Mouse (Mus musculus) thymus, postnatal 14 days (tissue): ENCODE measurements around the gene Hist2h2aa1.
"Not testable (repeated sequence)": the region's sequence is repeated elsewhere in the genome, so short reads cannot be mapped to it uniquely, and the experiment has no call there.

Experiments used
- DNase-seq: peaks from one replicate; pipeline ENCODE4 v3.0.0; 2021

Hist2h2aa1 gene

DNA sequence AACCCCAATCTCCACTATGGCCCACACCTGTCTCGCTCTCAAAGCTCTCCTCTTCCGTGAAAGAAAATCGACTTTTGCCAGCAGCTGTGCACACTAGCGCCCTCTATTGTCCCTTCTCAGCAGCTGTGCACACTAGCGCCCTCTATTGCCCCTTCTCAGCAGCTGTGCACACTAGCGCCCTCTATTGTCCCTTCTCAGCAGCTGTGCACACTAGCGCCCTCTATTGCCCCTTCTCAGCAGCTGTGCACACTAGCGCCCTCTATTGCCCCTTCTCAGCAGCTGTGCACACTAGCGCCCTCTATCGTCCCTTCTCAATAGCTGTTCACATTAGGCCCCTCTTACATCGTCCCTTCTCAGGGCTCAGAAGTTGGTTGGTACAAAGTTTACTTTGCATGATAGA is 42.0 kb downstream of the Hist2h2aa1 start:
- DNase-seq, result not testable (repeated sequence)

DNA sequence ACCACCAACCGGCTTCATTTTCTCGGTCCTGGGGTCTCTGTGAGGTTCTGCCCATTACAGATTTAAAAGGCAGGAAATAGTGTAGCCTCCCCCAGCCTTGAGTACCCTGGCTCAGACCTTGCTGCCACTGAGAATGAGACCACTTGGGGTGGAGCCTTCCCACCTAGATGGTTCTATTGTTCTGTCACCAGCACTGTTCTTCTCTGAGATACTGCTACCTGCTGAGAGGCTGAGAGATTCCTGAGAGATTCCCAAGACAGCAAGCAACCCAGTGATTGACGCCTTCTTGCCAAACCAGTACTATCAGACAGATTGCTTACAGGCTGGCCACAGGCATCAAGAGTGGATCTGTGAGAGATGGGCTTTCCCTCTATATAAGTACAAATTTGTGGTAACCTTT is 43.9 kb downstream of the Hist2h2aa1 start:
- DNase-seq, result no peak

DNA sequence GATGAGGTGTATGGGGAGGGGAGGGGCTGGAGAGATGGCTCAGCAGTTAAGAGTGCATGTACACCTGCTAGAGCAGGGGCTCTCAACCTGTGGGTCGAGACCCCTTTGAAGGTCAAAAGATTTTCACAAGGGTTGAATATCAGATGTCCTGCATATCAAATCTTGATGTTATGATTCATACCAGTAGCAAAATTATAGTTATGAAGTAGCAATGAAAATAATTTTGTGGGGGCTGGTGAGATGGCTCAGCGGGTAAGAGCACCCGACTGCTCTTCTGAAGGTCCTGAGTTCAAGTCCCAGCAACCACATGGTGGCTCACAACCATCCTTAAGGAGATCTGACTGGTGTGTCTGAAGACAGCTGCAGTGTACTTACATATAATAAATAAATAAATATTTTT is 45.4 kb downstream of the Hist2h2aa1 start:
- not testable (repeated sequence) for DNase-seq

DNA sequence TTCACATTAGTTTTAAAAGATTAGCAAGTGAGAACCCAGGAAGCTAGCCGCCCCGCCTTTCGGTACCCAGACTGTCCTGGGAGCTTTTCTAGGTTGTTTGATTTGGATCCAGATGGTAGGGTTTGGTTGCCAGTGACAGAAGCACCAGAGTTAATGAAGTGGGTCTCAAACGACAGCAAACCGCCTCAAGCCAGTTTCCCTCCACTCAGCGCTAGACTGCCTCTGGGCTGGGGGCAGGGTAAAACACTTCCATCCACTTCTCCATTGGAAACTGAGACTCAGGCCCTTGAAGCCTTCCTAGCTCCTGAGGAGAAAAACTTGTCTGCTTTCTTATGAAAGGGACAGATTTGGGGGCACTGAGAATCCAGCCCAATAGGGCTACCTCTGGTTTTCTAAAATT is 47.3 kb downstream of the Hist2h2aa1 start:
- DNase-seq, result no peak

DNA sequence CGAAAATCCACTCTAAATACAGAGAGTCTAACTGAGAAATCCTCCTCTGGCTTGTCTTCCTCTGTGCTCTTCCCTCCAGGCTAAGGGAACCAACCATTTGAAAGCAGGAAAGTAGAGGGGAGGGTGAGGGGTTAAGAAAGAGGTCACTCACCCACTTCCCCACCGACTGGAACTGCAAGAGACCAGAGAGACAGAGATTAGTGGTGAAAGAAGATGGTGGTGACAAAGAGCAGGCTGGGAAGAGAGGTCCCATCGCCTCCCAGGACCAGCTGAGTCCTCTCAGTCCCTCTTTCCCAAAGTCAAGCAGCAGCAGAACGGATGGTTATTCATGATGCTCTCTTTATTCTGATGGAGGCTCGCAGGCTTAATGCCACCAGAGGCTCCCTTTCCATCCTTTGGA is 48.1 kb downstream of the Hist2h2aa1 start:
- no peak for DNase-seq

DNA sequence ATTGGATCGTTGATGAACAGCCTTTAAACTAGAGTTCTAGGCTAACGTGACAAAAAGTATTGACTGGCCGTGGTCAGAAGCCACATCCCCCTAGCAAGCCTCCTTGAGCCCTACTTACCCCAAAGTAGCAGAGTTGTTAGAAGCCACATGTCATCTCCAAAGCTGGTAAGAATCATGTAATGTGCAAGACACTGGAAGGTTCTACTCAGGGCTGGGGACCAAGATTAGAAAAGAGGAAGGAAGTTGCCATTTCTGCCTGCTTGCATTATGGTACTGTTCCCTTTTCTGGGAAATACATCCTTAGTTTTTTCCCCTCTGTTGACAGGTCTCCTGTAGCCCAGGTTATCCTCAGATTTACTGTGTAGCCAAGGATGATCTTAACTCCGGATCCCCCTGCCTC is 48.5 kb downstream of the Hist2h2aa1 start, which contains the start of gene Fcgr1:
Gene Fcgr1 (minus strand): TSS at position 183 of the 400 bp plus-strand sequence.
- DNase-seq, result no peak
